Mouse (Mus musculus) embryonic stem cell, embryonic (primary cell): Measurements from ENCODE around the gene Angptl2.

Experiments
- CTCF ChIA-PET, 4 experiments: fragments of 300-600 bp in 2 of 4; fragments of 350-600 bp in 2 of 4; sonication (Branson Sonifier 250); formaldehyde crosslinking; loops; one replicate each; lab custom pipeline; 2022; ENCODE audit warnings: inconsistent platforms in 2 of 4; lab: Charles Lee
- POLR2A ChIA-PET, 4 experiments: fragments of 300-600 bp in 2 of 4; fragments of 350-600 bp in 2 of 4; sonication (Branson Sonifier 250); formaldehyde crosslinking; loops; one replicate each; lab custom pipeline; 2022; ENCODE audit warnings: antibody characterized with exemption in 4 of 4, inconsistent platforms in 1 of 4; lab: Charles Lee

Gene Angptl2

DNA sequence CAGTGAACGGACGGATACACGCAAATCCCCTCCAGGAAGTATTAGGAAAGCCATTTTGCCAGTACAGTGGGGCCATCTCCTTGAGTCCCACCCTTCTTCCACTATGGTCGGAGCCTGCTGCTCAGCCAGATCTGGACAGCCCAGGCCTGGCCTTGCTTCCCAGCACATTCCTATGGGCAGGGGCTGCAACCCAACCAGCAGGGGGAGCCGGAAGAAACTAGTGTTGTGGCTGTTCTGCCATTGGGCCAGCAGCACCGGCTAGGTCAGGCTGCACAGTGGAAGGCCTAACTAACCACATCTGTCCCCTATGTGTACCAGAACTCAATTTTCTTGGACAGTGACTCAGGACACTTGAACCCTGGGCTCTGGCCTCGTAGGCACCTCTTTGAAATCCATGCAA, 30.6 kb upstream of the Angptl2 start:
- POLR2A ChIA-PET = interaction anchor here in 1 of 4 experiments (0.6 to 0.8 kb wide), 3 partner anchors 47 to 164 kb away, joined by 3 to 6 read pairs (median 5); no protein-coding TSS in a partner anchor
- CTCF ChIA-PET = interaction anchor here (0.5 to 2.0 kb wide), 12 partner anchors 11 to 533 kb away, joined by 3 to 11 read pairs (median 4); no protein-coding TSS in a partner anchor

DNA sequence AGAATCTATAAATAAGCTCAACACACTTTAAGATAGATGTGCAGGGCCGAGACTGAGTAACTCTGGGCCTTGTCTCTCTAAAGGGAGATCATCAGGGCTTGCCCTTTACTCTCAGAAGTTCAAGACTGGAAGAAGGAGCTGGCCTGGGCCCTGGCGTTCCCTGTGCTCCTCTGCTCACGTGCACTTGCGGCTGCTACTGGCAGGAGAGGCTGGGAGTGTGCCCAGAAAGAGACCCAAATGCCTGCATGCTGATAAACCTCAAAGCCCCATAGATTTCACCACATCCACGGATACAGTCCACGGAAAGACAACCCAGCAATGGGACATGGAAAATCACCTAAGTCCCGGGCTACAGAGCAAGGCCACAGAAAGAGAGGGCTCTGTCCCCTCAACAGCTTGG, 29.4 kb upstream of the Angptl2 start:
- POLR2A ChIA-PET = interaction anchor here in 2 of 4 experiments (0.7 to 1.0 kb wide), 2 partner anchors 17 to 22 kb away, joined by 3 read pairs; no protein-coding TSS in a partner anchor
- CTCF ChIA-PET = interaction anchor here in 1 of 4 experiments (1.0 kb wide), 1 partner anchor 162 kb away, joined by 3 read pairs; no protein-coding TSS in a partner anchor

DNA sequence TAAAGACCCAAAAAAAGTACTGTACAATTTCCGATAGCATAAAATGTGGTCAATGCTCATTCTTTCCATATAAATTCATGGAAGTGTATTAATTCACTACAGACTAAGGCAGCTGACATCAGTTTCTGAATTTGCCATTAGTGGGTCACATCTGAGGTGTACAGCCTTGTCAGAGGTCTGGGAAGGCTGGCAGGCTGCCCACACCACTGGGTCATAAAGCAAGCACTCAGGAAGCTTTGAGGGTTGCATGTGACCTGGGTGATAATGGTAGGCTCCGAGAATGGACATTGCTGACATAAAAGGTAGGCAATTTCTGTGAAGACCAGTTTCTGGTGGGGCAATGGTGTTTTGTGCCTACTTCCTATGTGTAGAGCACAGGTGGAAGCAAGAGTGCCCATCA, 28.0 kb upstream of the Angptl2 start:
- ChIA-PET CTCF (no interaction called here), POLR2A (interaction anchor here in 2 of 4 experiments (1.0 to 2.3 kb wide), 3 partner anchors 14 to 28 kb away, joined by 3 to 9 read pairs (median 7); partner anchors contain the start of gene Angptl2 (in 1 of the 2))

DNA sequence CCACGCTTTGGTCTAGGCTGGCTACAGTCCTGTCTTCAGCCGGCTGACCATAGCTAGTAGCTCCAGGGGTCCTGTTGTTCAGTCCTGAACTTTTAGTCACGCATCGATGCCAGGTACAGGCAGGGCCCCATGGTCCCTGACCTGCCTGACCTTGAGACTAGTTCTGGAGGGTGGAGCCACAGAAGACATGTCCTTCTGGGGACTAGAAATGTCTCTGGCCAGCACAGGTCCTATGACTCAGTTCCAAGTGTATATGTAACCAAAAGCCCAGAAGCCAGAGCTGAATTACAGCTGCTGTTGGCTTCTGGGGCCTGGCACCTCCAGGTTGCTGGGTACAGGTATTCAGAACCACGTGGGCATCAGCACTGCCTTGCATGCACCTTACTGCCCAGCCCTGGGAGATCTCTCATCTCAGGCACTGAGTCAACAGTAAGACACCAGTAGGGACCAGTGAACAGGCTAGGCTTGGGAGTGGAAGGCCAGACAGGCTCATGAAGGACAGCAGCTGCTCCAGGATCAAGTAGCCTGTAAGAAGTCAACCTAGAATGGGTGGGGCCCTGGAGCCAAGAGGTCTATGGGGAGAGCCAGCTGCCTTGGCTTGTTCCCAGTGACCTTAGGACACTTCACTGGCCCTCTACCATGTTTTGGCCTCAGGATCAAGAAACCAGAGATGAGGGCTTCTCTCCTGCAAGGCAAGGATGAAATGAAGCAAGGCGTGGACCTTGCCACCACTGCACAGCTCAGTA, 26.8 kb upstream of the Angptl2 start:
- CTCF ChIA-PET = interaction anchor here in 2 of 4 experiments (0.6 to 1.2 kb wide), 4 partner anchors 17 to 366 kb away, joined by 3 read pairs; no protein-coding TSS in a partner anchor

DNA sequence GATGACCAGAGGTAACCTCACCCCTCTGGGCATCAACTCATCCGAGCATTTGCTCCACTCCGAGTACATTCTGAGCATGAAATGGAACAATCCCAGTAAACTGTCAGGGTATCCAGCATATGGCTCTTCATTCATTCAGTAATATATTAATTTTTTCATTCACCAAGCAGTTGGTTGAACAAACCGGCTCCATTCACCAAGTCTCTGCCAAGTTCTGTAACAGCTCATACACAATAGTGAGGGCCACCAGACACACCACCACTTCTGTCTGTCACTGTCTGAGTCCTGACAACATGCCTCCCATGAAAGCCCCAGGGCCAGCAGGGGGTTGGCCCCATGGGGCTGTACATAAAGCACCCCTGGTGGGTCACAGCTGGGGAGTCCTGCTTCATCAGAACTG, 25.9 kb upstream of the Angptl2 start:
- CTCF ChIA-PET = interaction anchor here in 1 of 4 experiments (1.1 to 1.2 kb wide), 2 partner anchors 17 to 19 kb away, joined by 3 read pairs; no protein-coding TSS in a partner anchor
- POLR2A ChIA-PET = interaction anchor here in 2 of 4 experiments (0.7 to 2.3 kb wide), 5 partner anchors 10 to 26 kb away, joined by 3 to 9 read pairs (median 6); partner anchors contain the start of gene Angptl2 (in 1 of the 2)

More for the DNA sequence above, 26.8 kb upstream of the Angptl2 start:
- POLR2A ChIA-PET = interaction anchor here in 2 of 4 experiments (0.6 to 2.3 kb wide), 6 partner anchors 10 to 290 kb away, joined by 3 to 9 read pairs (median 4); partner anchors contain the start of gene Angptl2 (in 1 of the 2)

DNA sequence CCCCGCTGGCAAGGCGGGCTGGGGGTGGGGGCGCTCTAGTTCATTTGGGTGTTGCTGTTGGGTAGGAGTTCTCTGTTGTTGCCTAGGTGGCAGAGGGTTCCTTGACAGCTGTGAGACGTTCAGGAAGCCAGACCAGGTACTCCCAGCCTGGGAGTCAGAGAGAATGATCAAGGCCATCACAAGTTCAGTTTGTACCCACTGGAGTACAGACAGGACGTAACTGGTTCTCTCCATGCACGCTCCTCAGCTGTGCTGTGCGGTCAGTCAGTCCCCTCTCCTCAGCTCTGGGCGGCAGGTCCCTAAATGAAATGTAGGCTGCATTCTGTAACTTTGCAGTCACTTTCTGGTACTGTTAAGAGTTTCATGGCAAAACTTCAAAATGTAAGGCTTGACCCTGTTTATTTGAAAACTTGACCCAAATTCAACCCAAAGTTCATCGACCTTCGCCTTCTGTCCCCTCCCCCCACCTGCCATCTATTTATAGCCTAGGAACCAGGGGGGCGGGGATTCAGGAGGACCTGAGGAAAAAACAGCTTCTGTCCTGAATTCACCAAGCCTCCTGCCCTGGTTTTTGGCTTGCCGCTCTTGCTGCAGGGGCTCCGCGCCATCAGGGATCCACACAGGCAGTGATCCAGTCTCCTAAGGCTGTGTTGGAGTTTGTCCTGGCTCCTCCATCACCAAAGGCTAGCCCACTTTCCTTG, 15.4 kb upstream of the Angptl2 start:
- ChIA-PET CTCF (interaction anchor here (0.5 to 2.3 kb wide), 16 partner anchors 8 to 406 kb away, joined by 3 to 12 read pairs (median 4); partner anchors contain the start of gene Angptl2 (in 2 of the 4)), POLR2A (interaction anchor here in 3 of 4 experiments (0.6 to 2.4 kb wide), 13 partner anchors 9 to 226 kb away, joined by 3 to 24 read pairs (median 3); partner anchors contain the start of genes Angptl2 (in 1 of the 3), Garnl3 (in 1 of the 3) and Ralgps1 (in 1 of the 3))

DNA sequence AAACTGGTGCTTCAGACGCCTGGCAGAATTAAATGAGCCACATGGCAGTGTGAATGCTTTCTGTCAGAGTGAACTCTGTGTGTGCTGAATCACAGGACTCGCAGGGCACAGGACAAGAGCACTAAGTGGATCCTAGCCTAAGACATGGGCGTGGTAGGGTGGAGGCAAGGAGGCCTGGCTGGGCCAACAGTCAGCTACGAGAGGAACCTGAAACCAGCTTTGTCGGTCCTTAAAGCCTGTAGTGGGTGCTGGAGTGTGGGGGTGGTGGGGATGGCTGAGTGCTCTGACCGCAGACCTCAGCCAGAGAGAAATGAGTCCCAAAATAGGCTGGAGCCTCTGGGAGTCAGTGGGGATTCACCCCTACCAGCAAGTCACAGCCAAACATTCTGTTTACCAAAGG, 12.6 kb upstream of the Angptl2 start:
- ChIA-PET POLR2A (interaction anchor here in 3 of 4 experiments (0.6 to 1.9 kb wide), 9 partner anchors 10 to 242 kb away, joined by 3 to 8 read pairs (median 5); partner anchors contain the start of genes Angptl2 (in 2 of the 3), Lrsam1 (in 1 of the 3) and Rpl12 (in 1 of the 3)), CTCF (interaction anchor here (0.7 to 1.3 kb wide), 4 partner anchors 13 to 199 kb away, joined by 3 to 6 read pairs (median 4); partner anchors contain the start of gene Angptl2 (in 1 of the 4))

DNA sequence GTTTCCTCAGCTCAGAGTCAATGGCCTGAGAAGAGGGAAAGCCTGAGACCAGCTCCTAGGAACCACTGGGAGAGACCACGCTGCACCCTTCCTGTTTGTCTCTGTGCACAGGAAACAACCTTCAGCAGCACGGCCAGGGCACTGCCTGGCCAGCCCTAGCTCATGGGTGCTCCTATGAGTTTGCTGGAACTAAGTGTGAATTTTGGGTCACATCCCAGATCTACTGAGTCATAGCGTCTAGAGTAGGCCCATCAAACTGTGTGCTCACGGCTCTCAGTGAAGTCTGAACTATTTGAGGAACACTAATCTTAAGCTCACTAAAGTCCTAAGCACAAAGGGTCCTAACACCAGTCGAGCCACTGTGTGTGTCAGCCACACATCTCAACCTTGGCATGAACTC, 10.9 kb upstream of the Angptl2 start:
- ChIA-PET CTCF (interaction anchor here in 2 of 4 experiments (1.0 to 3.2 kb wide), 2 partner anchors 12 to 14 kb away, joined by 3 to 20 read pairs; partner anchors contain the start of gene Angptl2 (in 1 of the 2)), POLR2A (interaction anchor here in 2 of 4 experiments (0.9 to 3.0 kb wide), 8 partner anchors 9 to 244 kb away, joined by 3 to 31 read pairs (median 3); partner anchors contain the start of genes Angptl2 (in 1 of the 2), Lrsam1 (in 1 of the 2) and Rpl12 (in 1 of the 2))

DNA sequence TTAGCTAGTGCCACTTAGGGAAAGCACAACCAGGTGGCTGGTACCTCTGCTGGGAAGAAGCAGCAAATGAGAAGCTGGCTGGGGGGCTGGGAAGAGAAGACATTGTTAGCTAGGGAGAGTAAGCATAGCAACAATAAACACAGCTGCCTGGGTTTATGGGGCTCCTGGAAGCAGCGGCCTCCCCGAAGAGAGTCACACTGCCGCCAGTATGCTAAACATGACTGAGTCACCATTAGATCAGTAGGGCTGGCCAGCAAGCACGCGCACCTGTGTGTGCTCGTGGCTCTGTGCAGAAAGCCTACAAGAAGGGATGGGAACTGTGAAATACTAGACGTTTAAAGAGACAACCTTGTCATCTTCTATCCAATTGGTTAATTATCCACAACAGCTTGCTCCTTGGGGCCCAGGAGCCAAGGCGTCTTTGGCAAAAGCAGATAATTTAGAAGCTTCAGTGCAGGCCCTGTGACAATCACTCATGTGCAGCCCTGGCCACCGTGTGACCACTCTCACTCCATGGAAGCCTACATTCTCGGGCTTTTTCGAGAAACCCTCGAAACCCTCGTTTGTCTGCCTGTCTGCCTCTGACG, 9.8 kb upstream of the Angptl2 start:
- POLR2A ChIA-PET = interaction anchor here in 2 of 4 experiments (0.8 to 3.0 kb wide), 13 partner anchors 8 to 265 kb away, joined by 3 to 31 read pairs (median 3); partner anchors contain the start of genes Angptl2 (in 1 of the 2), Lrsam1 (in 1 of the 2) and Rpl12 (in 1 of the 2)
- CTCF ChIA-PET = interaction anchor here in 1 of 4 experiments (1.0 to 3.2 kb wide), 3 partner anchors 10 to 17 kb away, joined by 3 to 20 read pairs (median 3); partner anchors contain the start of gene Angptl2

DNA sequence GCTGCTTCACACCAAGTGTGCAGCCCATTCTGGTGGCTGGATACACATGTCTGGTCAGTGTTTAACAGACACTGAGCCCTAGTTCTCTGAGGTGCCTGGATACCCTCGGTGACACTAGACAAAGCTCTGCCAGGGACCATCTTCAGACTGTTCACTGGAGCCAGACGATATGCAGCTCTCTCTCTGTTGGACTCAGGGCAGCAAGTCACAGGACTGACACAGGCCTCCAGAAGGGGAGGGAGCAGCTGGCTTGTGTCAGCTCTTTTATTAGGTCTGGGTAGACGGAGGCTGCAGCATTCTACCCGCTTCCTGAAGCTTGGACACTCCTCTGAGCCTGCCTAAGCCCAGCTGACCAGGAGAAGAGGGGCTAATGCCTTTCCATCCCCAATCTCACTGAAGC, 8.8 kb upstream of the Angptl2 start:
- POLR2A ChIA-PET = interaction anchor here in 2 of 4 experiments (0.6 to 3.0 kb wide), 7 partner anchors 9 to 391 kb away, joined by 3 to 31 read pairs (median 3); partner anchors contain the start of gene Angptl2 (in 1 of the 2)
- CTCF ChIA-PET = interaction anchor here in 2 of 4 experiments (0.5 to 3.2 kb wide), 3 partner anchors 9 to 179 kb away, joined by 3 to 20 read pairs (median 4); partner anchors contain the start of gene Angptl2 (in 1 of the 2)

DNA sequence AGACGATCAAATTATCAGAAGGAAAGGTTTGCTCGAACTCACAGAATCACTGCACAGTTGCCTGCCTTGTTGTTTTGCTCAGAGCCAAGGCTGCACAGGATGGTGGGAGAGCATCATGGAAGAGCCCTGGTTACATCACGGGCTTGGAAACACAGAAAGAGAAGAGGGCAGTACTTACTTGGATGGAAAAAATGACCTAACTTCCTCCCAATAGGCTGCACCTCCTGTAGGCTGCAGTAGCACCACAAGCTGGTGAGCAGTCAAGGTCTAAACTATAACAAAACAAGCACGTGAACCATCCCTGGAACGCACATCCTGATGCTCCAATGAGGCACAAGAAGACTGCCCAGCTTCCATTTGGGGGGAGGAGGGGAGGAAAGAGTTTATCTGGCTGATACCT, 7.7 kb upstream of the Angptl2 start:
- CTCF ChIA-PET = interaction anchor here in 2 of 4 experiments (1.2 to 3.3 kb wide), 5 partner anchors 8 to 141 kb away, joined by 3 to 12 read pairs (median 7); no protein-coding TSS in a partner anchor
- POLR2A ChIA-PET = interaction anchor here in 3 of 4 experiments (0.6 to 3.0 kb wide), 4 partner anchors 8 to 260 kb away, joined by 3 to 31 read pairs (median 4); partner anchors contain the start of genes Angptl2 (in 1 of the 3) and Zbtb43 (in 1 of the 3)

DNA sequence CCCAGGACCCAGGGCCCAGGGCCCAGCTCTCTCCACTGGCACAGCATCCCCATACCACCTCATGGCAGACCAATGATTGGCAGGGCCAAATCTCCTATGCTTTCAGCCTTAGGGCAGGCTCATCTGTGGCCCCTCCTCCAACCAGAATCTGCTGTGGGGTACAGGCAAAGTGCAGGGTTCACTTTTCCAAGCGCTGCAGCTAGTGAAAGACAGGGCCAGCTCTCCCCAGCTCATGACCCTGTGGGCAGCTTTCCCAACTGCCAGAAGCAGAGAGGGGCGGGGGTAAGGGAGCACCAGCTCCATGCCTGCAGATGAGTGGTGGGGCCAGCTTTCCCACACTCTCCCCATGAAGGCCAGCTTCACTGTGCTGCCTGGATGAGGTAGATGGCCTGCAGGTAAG, 5.0 kb upstream of the Angptl2 start:
- ChIA-PET POLR2A (interaction anchor here in 1 of 4 experiments (0.7 kb wide), 1 partner anchor 225 kb away, joined by 3 read pairs; no protein-coding TSS in a partner anchor), CTCF (interaction anchor here in 3 of 4 experiments (0.6 to 3.3 kb wide), 5 partner anchors 8 to 668 kb away, joined by 3 to 12 read pairs (median 4); no protein-coding TSS in a partner anchor)

DNA sequence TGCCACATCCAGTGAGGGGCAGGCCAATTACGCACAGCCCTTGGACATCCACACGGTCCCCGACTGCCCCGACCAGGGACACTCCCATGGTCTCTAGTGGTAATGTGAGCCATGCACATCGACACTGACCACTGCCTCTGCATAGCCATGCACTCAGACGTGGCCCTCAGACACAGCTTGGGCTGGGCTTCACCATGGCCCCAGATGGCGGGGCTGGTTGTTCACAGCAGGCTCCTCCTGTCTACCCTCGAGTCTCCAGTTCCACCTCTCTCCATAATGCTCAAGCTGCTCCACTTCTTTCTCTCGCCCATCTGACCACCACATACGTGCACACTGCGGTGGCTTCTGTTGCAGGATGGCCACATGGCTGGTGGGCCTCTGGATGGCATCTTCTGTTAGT, 4.6 kb upstream of the Angptl2 start:
- POLR2A ChIA-PET = interaction anchor here in 1 of 4 experiments (1.3 kb wide), 1 partner anchor 16 kb away, joined by 3 read pairs; no protein-coding TSS in a partner anchor
- CTCF ChIA-PET = interaction anchor here in 2 of 4 experiments (0.6 to 1.1 kb wide), 2 partner anchors 138 to 668 kb away, joined by 3 read pairs; no protein-coding TSS in a partner anchor

DNA sequence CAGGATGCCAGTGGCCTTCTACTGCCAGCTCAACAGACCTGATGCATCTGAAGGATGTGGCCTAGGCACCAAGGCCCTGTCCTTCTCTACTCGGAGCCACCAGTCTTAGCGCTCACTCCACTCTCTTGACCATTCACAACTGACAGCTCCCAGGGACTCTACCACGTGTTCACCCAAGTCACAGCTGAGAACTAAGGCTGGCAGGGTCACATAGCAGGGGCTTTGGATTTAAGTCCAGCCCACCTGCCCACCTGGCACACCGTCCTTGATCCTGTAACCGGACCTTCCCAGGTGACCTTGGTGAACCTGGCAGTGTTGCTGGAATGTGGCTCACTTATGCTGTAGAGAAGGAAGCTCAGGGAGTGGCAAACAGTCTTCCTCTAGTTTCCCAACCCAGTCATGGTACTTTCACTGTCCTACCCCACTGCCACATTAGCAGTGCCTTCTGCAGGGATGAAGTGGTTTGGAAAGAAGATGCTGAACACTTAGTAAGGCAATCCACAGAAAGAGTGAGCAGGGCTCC, 631 bp upstream of the Angptl2 start:
- ChIA-PET CTCF (interaction anchor here (0.6 to 3.4 kb wide), 25 partner anchors 9 to 488 kb away, joined by 3 to 20 read pairs (median 4); partner anchors contain the start of gene Garnl3 (in 2 of the 4)), POLR2A (interaction anchor here in 3 of 4 experiments (0.6 to 8.6 kb wide), 34 partner anchors 9 to 1155 kb away, joined by 3 to 150 read pairs (median 5); partner anchors contain the start of genes Garnl3 (in 3 of the 3), Slc2a8 (in 2 of the 3), Lrsam1 (in 1 of the 3) and Ralgps1 (in 1 of the 3))

DNA sequence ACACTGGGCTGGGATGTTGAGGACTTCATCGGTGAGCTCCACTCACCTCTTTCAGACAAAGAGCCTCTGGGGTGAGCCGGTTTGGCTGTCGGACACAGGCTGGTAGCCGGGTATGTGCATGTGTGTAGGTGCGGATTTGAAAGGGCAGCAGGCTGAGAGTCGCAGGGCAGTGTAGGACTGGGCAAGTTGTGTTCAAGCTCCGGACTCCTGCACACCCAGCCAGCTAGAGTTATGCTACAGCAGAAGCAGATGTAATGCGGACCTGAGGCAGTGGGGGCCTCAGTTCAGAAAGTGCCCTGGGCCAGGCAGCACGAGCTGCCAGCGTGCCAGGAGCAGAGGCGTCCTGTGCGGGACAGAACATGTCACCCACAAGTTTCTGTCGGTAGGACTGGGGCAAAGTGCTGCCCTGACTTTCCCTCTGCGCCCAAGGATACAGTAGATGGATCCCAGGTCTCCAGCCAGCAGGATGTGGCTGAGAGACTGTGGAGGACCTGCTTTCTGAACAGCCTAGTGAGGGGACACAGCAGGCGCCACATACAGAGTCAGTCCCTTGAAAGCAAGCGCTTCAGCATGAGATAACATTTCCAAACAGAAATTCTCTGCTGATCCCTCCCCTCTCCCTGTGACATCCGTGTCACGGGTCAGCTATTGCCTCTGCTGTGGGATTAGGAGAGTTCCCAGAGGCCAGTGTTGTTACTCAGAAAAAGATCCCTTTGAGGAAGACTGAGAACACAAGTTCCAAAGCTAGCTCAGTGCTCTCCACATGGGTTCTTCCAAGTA, 966 bp downstream of the Angptl2 start:
- POLR2A ChIA-PET = interaction anchor here in 3 of 4 experiments (0.6 to 8.6 kb wide), 28 partner anchors 8 to 289 kb away, joined by 3 to 150 read pairs (median 5); partner anchors contain the start of genes Lrsam1 (in 3 of the 3), Rpl12 (in 3 of the 3), Garnl3 (in 1 of the 3) and Ralgps1 (in 1 of the 3)

More for the DNA sequence above, 966 bp downstream of the Angptl2 start:
- CTCF ChIA-PET = interaction anchor here (0.8 to 3.4 kb wide), 18 partner anchors 8 to 132 kb away, joined by 3 to 20 read pairs (median 5); partner anchors contain the start of gene Garnl3 (in 2 of the 4)
